Mouse (Mus musculus) hindbrain, embryonic 11.5 days (tissue): ENCODE data around the gene Ina. TPM values are rescaled to one million over a fixed set of nuclear protein-coding genes. Genes with fewer than 3 reads are reported as not detected.
"Not testable (repeated sequence)": the region's sequence is repeated elsewhere in the genome, so short reads cannot be mapped to it uniquely, and the experiment has no call there.

ENCODE experiments used
- ATAC-seq: fragments of 200-750 bp; cut with Nextera tagmentation; 2 replicates; pipeline ENCODE4 v1.8.0; 2017; ENCODE audit warnings: mild to moderate bottlenecking, moderate TSS enrichment, moderate library complexity; ENCODE audit not compliant: low FRiP score
- DNase-seq: peaks from one replicate; pipeline ENCODE4 v3.0.0-alpha.2; 2015; ENCODE audit warnings: low spot score
- H3K27ac ChIP-seq: fragments of 300-500 bp; sonication (generic); 2 replicates; pipeline ENCODE4 v1.5.1; 2014; ENCODE audit warnings: mild to moderate bottlenecking, low read depth, low read length
- H3K27me3 ChIP-seq: fragments of 300-500 bp; sonication (generic); 2 replicates; pipeline ENCODE4 v1.6.1; 2014; ENCODE audit warnings: mild to moderate bottlenecking, low read length, moderate library complexity, mixed read lengths; ENCODE audit not compliant: control insufficient read depth, insufficient read depth
- H3K36me3 ChIP-seq: fragments of 300-500 bp; sonication (generic); 2 replicates; pipeline ENCODE4 v1.6.1; 2014; ENCODE audit warnings: mild to moderate bottlenecking, low read length, moderate library complexity, mixed read lengths; ENCODE audit not compliant: control insufficient read depth, insufficient read depth
- H3K4me1 ChIP-seq: fragments of 300-500 bp; sonication (generic); replicated peaks from 2 replicates; pipeline ENCODE4 v1.6.1; 2014; ENCODE audit warnings: low read length, mixed read lengths; ENCODE audit not compliant: control insufficient read depth, insufficient read depth
- H3K4me2 ChIP-seq: fragments of 300-500 bp; sonication (generic); replicated peaks from 2 replicates; pipeline ENCODE4 v1.6.1; 2014; ENCODE audit warnings: mild to moderate bottlenecking, low read depth, low read length
- H3K4me3 ChIP-seq: fragments of 300-500 bp; sonication (generic); 2 replicates; pipeline ENCODE4 v1.5.1; 2014; ENCODE audit warnings: low read depth, low read length
- H3K9ac ChIP-seq: fragments of 300-500 bp; sonication (generic); 2 replicates; pipeline ENCODE4 v1.6.1; 2014; ENCODE audit warnings: low read depth, low read length
- H3K9me3 ChIP-seq: fragments of 300-500 bp; sonication (generic); 2 replicates; pipeline ENCODE4 v1.6.1; 2016; ENCODE audit warnings: low read length; ENCODE audit not compliant: control insufficient read depth
- WGBS: fragments of 180-500 bp; shearing (Covaris S2); extraction: QIAGEN DNeasy Blood & Tissue Kit; methylation state at CpG from one replicate; pipeline ENCODE4 v1.1.7; 2014; 5-methylcytosine and 5-hydroxymethylcytosine counted together
- polyA plus RNA-seq: library from polyadenylated mRNA; unstranded; fragments of >200 nt; fragmentation: Nextera tagmentation; extraction: Ambion mirVana; gene quantifications from 2 replicates; pipeline ENCODE4 v1.2.1, GENCODE M21; 2014

The Ina gene
- polyA plus RNA-seq, 1 experiment from 2014 or later: 266 TPM

DNA sequence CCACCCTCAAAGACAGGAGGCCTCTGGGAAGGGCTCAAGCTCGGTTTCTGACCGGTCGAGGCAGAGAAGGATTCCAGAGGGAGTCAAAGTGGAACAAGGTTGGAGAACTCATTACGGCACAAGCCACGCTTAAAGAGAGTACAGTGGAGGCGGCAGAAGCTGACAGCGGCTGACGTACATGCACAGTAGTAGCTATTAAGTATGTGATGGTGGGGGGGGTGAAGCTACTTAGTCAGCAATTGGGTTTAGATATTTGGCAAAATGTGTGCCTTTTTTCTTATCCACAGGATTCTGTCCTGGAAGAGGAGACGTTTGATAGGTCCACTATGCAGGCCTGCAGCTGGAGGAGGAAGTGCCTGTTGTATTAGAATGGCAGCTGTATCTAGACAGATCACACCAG is 42.8 kb upstream of the Ina start:
- Histone ChIP-seq H3K36me3 (no peaks in the 10 kb centered on the region), H3K4me1 (peaks cover 8% of the 10 kb centered on the region; the same call in 1 of the 2 replicates), H3K9me3 (no peaks in the 10 kb centered on the region), H3K27ac (peak overlapping the region; percentile 91), H3K4me2 (no peak overlapping the region; the same call in 1 of the 2 replicates), H3K4me3 (no peak overlapping the region), H3K9ac (0 out of 2 replicates have a peak overlapping the region, but pooled peaks have one; percentile 31), H3K27me3 (no peaks in the 10 kb centered on the region)
- peak; percentile 38; the same call in 1 of the 2 replicates for ATAC-seq
- no peak for DNase-seq
- 58% methylated on average over 9 of the region's 9 CpGs for WGBS

DNA sequence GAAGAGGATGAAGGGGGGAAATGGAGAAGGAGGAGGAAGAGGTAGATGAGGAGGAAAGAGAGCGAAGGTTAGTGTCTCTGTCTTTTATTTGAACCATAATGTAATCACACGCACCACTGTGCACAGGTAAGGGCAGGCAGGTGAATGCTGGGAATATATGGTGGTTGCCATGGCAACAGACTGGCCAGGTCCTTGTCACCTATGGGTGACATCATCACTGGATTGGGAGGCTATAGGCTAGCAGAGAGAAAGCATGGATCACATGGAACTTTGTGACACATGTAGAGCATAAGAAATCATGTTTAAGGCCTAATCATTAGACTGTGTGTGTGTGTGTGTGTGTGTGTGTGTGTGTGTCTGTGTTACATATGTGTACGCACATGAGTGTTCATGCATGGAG is 42.3 kb upstream of the Ina start:
- H3K27me3 ChIP-seq: no peaks in the 10 kb centered on the region
- no peak overlapping the region for H3K9ac ChIP-seq
- WGBS: 95% methylated on average over 3 of the region's 3 CpGs
- peaks cover 8% of the 10 kb centered on the region; the same call in 1 of the 2 replicates for H3K4me1 ChIP-seq
- H3K4me3 ChIP-seq: no peak overlapping the region
- peak overlapping the region; percentile 91; the same call in 1 of the 2 replicates for H3K27ac ChIP-seq
- no peak overlapping the region for H3K4me2 ChIP-seq
- no peaks in the 10 kb centered on the region for H3K36me3 ChIP-seq
- no peaks in the 10 kb centered on the region for H3K9me3 ChIP-seq
- DNase-seq: no peak
- ATAC-seq: no peak

DNA sequence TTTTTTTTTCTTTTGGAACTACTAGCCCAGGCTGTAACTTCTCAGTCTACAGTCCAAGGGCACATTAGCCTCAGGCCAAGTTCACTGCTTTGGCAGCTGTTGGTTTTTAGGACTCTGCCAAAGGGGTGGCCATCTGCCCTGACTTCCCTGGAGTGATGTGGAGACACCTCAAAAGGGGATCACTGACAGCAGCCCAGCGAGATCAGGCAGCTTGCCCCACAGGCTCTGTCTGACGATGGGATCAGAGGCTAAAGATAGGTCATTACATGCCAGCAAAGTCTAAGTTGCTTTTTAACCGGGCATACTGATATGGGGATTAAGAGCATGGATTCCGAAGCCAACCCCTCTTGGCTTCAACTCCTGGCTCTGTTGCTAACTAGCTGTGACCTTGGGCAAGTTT is 38.9 kb upstream of the Ina start:
- WGBS: 83% methylated on average over 4 of the region's 4 CpGs
- ATAC-seq: no peak
- DNase-seq: no peak

DNA sequence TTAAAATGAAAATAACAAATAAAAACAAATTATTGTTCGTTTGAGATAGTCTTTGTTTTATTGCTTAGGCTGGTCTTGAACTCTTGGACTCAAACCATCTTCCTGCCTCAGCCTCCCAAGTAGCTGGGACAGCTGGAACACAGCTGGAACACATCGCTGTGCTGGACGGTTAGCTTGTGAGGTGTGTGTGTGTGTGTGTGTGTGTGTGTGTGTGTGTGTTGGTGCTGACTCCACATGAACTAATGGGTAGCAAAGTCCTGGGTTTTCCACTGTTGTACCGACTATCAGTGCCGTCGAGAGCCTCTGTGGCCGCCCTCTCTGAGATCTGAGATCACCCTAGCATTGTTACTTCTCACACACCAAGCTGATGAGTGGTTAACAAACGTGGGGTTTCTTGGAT is 38.5 kb upstream of the Ina start:
- no peak overlapping the region for H3K4me3 ChIP-seq
- no peaks in the 10 kb centered on the region for H3K36me3 ChIP-seq
- H3K27me3 ChIP-seq: no peaks in the 10 kb centered on the region
- WGBS: 92% methylated on average over 8 of the region's 8 CpGs
- H3K27ac ChIP-seq: no peak overlapping the region
- ATAC-seq: no peak
- no peak for DNase-seq
- no peak overlapping the region for H3K9ac ChIP-seq
- no peak overlapping the region for H3K4me2 ChIP-seq
- peaks cover 8% of the 10 kb centered on the region; the same call in 1 of the 2 replicates for H3K4me1 ChIP-seq
- H3K9me3 ChIP-seq: no peaks in the 10 kb centered on the region

More for the DNA sequence above, 38.9 kb upstream of the Ina start:
- Histone ChIP-seq H3K4me1 (peaks cover 8% of the 10 kb centered on the region; the same call in 1 of the 2 replicates), H3K27ac (no peak overlapping the region), H3K36me3 (no peaks in the 10 kb centered on the region), H3K9me3 (no peaks in the 10 kb centered on the region), H3K4me2 (no peak overlapping the region), H3K27me3 (no peaks in the 10 kb centered on the region), H3K4me3 (no peak overlapping the region), H3K9ac (no peak overlapping the region)

DNA sequence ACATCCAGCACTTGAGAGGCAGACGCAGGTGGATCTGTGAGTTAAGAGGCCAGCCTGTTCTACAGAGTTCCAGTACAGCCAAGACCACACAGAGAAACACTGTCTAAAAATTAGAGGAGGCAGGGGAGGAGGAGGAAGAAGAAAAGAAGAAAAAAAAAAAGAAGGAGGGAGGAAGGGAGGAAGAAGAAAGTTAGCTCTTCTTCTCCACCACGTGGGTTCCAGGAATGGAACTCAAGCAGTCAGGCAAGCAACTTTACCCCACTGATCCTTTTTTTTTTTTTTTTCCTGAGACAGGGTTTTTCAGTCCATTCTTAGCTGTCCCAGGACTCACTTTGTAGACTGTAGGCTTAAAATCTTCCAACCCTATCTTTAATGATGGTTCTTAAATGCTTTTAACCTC is 37.8 kb upstream of the Ina start:
- ATAC-seq (no peak), DNase-seq (no peak)
- 77% methylated on average over 2 of the region's 2 CpGs for WGBS
- no peaks in the 10 kb centered on the region for H3K36me3 ChIP-seq
- H3K27me3 ChIP-seq: no peaks in the 10 kb centered on the region
- H3K4me3 ChIP-seq: no peak overlapping the region
- H3K4me1 ChIP-seq: 0 out of 2 replicates have a peak, but pooled peaks cover under 1% of the 10 kb centered on the region
- no peak overlapping the region for H3K27ac ChIP-seq
- H3K4me2 ChIP-seq: no peak overlapping the region
- no peak overlapping the region for H3K9ac ChIP-seq
- no peaks in the 10 kb centered on the region for H3K9me3 ChIP-seq

DNA sequence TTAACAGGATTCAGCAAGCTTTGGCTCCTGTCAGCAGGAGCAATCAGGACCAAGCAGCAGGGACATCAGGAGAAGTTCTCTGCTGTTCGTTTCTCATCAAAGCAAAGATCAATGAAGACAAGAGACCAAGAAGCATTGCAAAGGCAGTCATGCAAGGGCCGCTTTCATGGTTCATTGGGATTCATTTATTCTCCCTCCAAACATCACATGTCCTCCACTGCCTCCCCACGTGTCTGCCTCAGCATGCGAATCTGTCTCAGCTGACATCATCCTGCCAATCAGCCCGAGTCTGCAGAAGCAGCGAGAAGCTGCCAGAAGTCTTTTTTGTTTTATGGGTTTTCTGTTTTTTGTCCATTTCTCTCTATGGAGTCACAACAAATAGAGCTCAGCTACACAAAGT is 37.0 kb upstream of the Ina start:
- H3K9me3 ChIP-seq: no peaks in the 10 kb centered on the region
- H3K27ac ChIP-seq: no peak overlapping the region
- ATAC-seq (no peak), DNase-seq (peak; percentile 54)
- H3K4me2 ChIP-seq: no peak overlapping the region
- no peak overlapping the region for H3K9ac ChIP-seq
- WGBS: 36% methylated on average over 6 of the region's 6 CpGs
- no peaks in the 10 kb centered on the region for H3K4me1 ChIP-seq
- no peaks in the 10 kb centered on the region for H3K36me3 ChIP-seq
- H3K4me3 ChIP-seq: no peak overlapping the region
- no peaks in the 10 kb centered on the region for H3K27me3 ChIP-seq

DNA sequence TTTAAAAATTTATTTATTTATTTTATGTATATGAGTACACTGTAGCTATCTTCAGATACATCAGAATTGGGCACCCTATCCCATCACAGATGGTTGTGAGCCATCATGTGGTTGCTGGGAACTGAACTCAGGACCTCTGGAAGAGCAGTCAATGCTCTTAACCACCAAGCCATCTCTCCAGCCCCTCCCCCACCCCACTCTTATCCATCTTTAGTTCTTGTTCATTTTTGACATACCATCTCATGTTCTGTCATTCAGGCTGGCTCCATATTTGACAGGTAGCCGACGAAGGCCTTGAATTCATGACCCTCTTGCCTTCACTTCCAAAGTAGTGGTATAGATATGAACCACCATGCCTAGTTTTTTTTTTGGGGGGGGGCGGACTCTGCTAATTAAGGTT is 36.4 kb upstream of the Ina start:
- not testable (repeated sequence) for DNase-seq, H3K9ac ChIP-seq, H3K27me3 ChIP-seq, H3K4me2 ChIP-seq, ATAC-seq, H3K9me3 ChIP-seq, H3K27ac ChIP-seq, H3K4me3 ChIP-seq, H3K4me1 ChIP-seq, H3K36me3 ChIP-seq
- WGBS: over 99% methylated on average over 3 of the region's 3 CpGs

DNA sequence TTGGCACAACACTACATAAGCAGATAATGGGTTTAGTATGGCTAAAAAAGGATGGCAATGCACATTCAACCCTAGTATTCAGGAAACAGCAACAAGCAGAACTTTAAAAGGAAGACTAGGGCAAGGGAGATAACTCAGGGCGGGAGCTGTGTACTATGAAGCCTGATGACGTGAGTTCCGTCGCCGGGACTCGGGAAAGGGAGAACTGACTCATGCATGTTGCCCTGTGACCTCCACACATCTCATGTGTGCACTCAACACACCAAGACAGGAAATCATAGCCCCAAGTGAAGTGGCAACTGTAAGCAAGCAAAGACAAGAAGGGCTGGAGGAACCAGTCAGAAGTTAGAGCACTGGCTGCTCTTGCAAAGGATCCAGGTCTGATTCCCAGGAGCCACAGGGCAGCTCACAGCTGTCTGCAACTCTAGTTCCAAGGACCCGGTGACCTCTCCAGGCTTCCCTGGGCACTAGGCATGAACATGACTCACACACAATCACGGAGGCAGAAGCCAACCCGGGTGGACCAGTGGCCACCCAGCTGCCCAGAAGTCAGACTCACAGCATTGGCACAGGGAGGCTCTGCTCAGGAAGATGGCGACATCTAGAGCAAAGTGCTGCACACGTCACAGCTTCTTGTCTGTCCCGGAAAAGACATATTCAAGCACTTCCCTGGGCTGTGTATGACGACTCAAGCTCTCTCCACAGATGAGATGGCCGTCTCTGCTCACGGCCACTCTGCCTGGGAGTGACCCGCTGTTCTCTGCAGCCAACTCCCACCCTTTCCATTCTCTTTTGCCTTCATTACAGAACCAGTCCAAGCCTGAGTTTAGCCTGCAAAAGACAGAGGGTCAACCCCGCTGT is 35.3 kb upstream of the Ina start:
- no peak for ATAC-seq
- no peak overlapping the region for H3K9ac ChIP-seq
- DNase-seq: no peak

DNA sequence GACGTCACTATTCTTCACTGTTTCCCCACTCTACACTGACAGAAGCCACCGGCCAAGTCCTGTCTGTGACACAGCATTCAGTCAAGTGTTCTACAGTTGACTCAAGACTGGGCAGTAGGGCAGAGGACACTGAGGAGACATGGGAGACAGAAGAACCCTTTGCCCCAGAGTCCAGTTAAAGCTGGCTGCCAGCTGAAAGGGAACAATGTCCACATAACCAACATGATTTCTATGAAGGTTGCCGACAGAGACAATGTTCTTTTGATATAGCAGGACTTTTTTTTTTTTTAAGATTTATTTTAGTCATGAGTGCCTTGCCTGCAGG is 34.8 kb upstream of the Ina start:
- no peaks in the 10 kb centered on the region for H3K9me3 ChIP-seq
- no peak overlapping the region for H3K9ac ChIP-seq
- no peak for DNase-seq

More for the DNA sequence above, 35.3 kb upstream of the Ina start:
- Histone ChIP-seq H3K27ac (no peak overlapping the region), H3K4me2 (no peak overlapping the region), H3K27me3 (no peaks in the 10 kb centered on the region), H3K4me3 (no peak overlapping the region), H3K4me1 (no peaks in the 10 kb centered on the region), H3K36me3 (no peaks in the 10 kb centered on the region), H3K9me3 (no peaks in the 10 kb centered on the region)
- WGBS: 87% methylated on average over 17 of the region's 17 CpGs

More for the DNA sequence above, 34.8 kb upstream of the Ina start:
- no peak for ATAC-seq
- H3K4me2 ChIP-seq: no peak overlapping the region
- no peak overlapping the region for H3K27ac ChIP-seq
- WGBS: 81% methylated on average over 3 of the region's 3 CpGs
- H3K4me1 ChIP-seq: no peaks in the 10 kb centered on the region
- H3K4me3 ChIP-seq: no peak overlapping the region
- H3K27me3 ChIP-seq: no peaks in the 10 kb centered on the region
- no peaks in the 10 kb centered on the region for H3K36me3 ChIP-seq
